Mouse (Mus musculus) MEL-GATA-1-ER (cell line): ENCODE data around the gene Myo1b.
"Not testable (repeated sequence)": the region's sequence is repeated elsewhere in the genome, so short reads cannot be mapped to it uniquely, and the experiment has no call there.

Source experiments
- DNase-seq: peaks from one replicate; pipeline ENCODE4 v3.0.0-alpha.2; 2012; ENCODE audit warnings: low read depth; ENCODE audit errors: extremely low read depth

Gene Myo1b

GRCm38 (mm10) chr1:51895961-51896360, 19.9 kb downstream of the Myo1b start:
- no peak for DNase-seq

- no peak for DNase-seq
Measured at GRCm38 (mm10) chr1:51894721-51895120, 21.1 kb downstream of the Myo1b start.

GRCm38 (mm10) chr1:51893521-51894355, 22.1 kb downstream of the Myo1b start:
- DNase-seq = no peak

GRCm38 (mm10) chr1:51892005-51892404, 23.9 kb downstream of the Myo1b start:
- no peak for DNase-seq

GRCm38 (mm10) chr1:51888046-51888813, 27.6 kb downstream of the Myo1b start:
- no peak for DNase-seq

GRCm38 (mm10) chr1:51885356-51885983, 30.4 kb downstream of the Myo1b start:
- no peak for DNase-seq

- DNase-seq = no peak
Measured at GRCm38 (mm10) chr1:51883211-51883610, 32.7 kb downstream of the Myo1b start.

- no peak for DNase-seq
Measured at GRCm38 (mm10) chr1:51882752-51883151, 33.1 kb downstream of the Myo1b start.

- no peak for DNase-seq
Measured at GRCm38 (mm10) chr1:51879927-51880814, 35.7 kb downstream of the Myo1b start.

- DNase-seq = no peak
Measured at GRCm38 (mm10) chr1:51879333-51879770, 36.5 kb downstream of the Myo1b start.

GRCm38 (mm10) chr1:51875462-51876225, 40.2 kb downstream of the Myo1b start:
- DNase-seq = no peak

- DNase-seq = no peak
Measured at GRCm38 (mm10) chr1:51872493-51873261, 43.2 kb downstream of the Myo1b start.

GRCm38 (mm10) chr1:51871234-51871633, 44.6 kb downstream of the Myo1b start:
- not testable (repeated sequence) for DNase-seq

- DNase-seq = no peak
Measured at GRCm38 (mm10) chr1:51862828-51863421, 52.9 kb downstream of the Myo1b start.

GRCm38 (mm10) chr1:51860837-51861236, 55.0 kb downstream of the Myo1b start:
- DNase-seq = no peak

GRCm38 (mm10) chr1:51856946-51857345, 58.9 kb downstream of the Myo1b start:
- no peak for DNase-seq

- DNase-seq = no peak
Measured at GRCm38 (mm10) chr1:51856245-51856915, 59.5 kb downstream of the Myo1b start.

GRCm38 (mm10) chr1:51855541-51856244, 60.2 kb downstream of the Myo1b start:
- DNase-seq = no peak
